8 mouse cellular contexts compared by ENCODE assay signal in the genomic region with DNA sequence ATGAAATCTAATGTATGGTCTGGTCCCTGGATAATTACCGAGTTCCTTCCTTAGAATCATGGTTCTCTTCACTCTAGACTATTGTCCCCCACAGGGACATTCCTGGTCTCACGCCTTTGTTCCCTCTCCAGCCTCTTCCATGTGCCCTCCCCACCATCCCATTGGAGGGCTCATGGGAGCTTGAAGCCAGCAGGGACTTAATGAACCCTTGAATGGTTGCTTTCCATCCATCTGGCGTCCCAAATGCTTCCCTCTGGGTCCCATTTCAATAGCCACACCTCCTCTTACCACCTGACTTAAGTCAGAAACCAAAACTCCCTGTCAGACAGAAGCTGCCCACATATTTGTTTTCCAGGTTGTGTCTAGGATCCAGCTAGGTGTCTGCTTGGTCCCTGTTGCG. TPM values are rescaled to one million over a fixed set of nuclear protein-coding genes. Genes with fewer than 3 reads are reported as not detected.
DNase-seq lines count a peak whose midpoint lies in the region; ATAC-seq and TF ChIP-seq lines count a peak whose summit lies in the region.

No protein-coding gene starts in this region.

- no peak for TF ChIP-seq CTCF in hindbrain, postnatal 0 days (IDR thresholded peaks at IDR 0.05; ENCODE audit: low read depth)

- no peak overlapping the region for H3K4me2 ChIP-seq in heart, embryonic 14.5 days (ENCODE audit: low read length)
- H3K4me2 ChIP-seq in midbrain, embryonic 11.5 days = no peak overlapping the region
- H3K4me2 ChIP-seq in hindbrain, postnatal 0 days (ENCODE audit: low read depth, low read length) = no peak overlapping the region
- H3K4me2 ChIP-seq in neural tube, embryonic 13.5 days = no peak overlapping the region

- H3K4me1 ChIP-seq in heart, embryonic 14.5 days (ENCODE audit: control insufficient read depth in 2 of 2, insufficient read depth in 2 of 2, low read length in 2 of 2) = peaks cover 25 to 42% of the 10 kb centered on the region in 2 experiments
- peaks cover 8% of the 10 kb centered on the region; the same call in 1 of the 2 replicates for H3K4me1 ChIP-seq in midbrain, embryonic 11.5 days (ENCODE audit: control insufficient read depth, insufficient read depth, low read length)
- peaks cover 29% of the 10 kb centered on the region for H3K4me1 ChIP-seq in midbrain, embryonic 10.5 days
- H3K4me1 ChIP-seq in hindbrain, postnatal 0 days (ENCODE audit: insufficient read depth, low read length) = peaks cover 12% of the 10 kb centered on the region; the same call in 1 of the 2 replicates
- peaks cover 59% of the 10 kb centered on the region for H3K4me1 ChIP-seq in neural tube, embryonic 13.5 days (replicated peaks)

- H3K9me3 ChIP-seq in heart, embryonic 14.5 days (ENCODE audit: control insufficient read depth, low read length) = no peaks in the 10 kb centered on the region
- H3K9me3 ChIP-seq in midbrain, embryonic 11.5 days (ENCODE audit: control insufficient read depth, low read length) = no peaks in the 10 kb centered on the region
- H3K9me3 ChIP-seq in midbrain, embryonic 10.5 days (replicated peaks) = no peaks in the 10 kb centered on the region
- H3K9me3 ChIP-seq in hindbrain, postnatal 0 days (ENCODE audit: low read length) = no peaks in the 10 kb centered on the region
- H3K9me3 ChIP-seq in neural tube, embryonic 13.5 days = no peaks in the 10 kb centered on the region

- intact Hi-C loops in heart, postnatal 14 days (cut with DNase I) = loop anchor here (1.0 to 10.0 kb wide), 4 partner anchors 61 to 185 kb away; a partner anchor contains a TSS

- WGBS in heart, embryonic 14.5 days = 55% methylated on average over 4 of the region's 4 CpGs
- 38% methylated on average over 4 of the region's 4 CpGs for WGBS in midbrain, embryonic 11.5 days
- 46% methylated on average over 4 of the region's 4 CpGs for WGBS in midbrain, embryonic 10.5 days
- WGBS in hindbrain, postnatal 0 days = 29% methylated on average over 4 of the region's 4 CpGs
- WGBS in neural tube, embryonic 13.5 days = 39% methylated on average over 4 of the region's 4 CpGs

- peaks cover 32% of the 10 kb centered on the region for H3K36me3 ChIP-seq in heart, embryonic 14.5 days (ENCODE audit: control insufficient read depth, insufficient read depth, low read length)
- H3K36me3 ChIP-seq in midbrain, embryonic 11.5 days (ENCODE audit: control insufficient read depth, insufficient read depth, low read length) = peaks cover 4% of the 10 kb centered on the region; the same call in 1 of the 2 replicates
- peaks cover 41% of the 10 kb centered on the region for H3K36me3 ChIP-seq in midbrain, embryonic 10.5 days
- H3K36me3 ChIP-seq in hindbrain, postnatal 0 days (ENCODE audit: insufficient read depth, low read length) = no peaks in the 10 kb centered on the region
- 0 out of 2 replicates have a peak, but pooled peaks cover 5% of the 10 kb centered on the region for H3K36me3 ChIP-seq in neural tube, embryonic 13.5 days

- DNase-seq in heart, postnatal 14 days = no peak
- DNase-seq in midbrain, embryonic 11.5 days (ENCODE audit: low spot score, missing footprints) = no peak
- no peak for DNase-seq in midbrain, embryonic 10.5 days (ENCODE audit: low spot score)
- DNase-seq in hindbrain, postnatal 0 days (ENCODE audit: low spot score) = peak; percentile 42
- no peak for DNase-seq in right cerebral cortex, adult 18-20 months
- DNase-seq in kidney, adult 9 months = no peak

- H3K27me3 ChIP-seq in heart, embryonic 14.5 days (ENCODE audit: control insufficient read depth, insufficient read depth, low read length) = no peaks in the 10 kb centered on the region
- H3K27me3 ChIP-seq in midbrain, embryonic 11.5 days (ENCODE audit: control insufficient read depth, insufficient read depth, low read length) = no peaks in the 10 kb centered on the region
- H3K27me3 ChIP-seq in midbrain, embryonic 10.5 days (ENCODE audit: low read depth, poor library complexity, severe bottlenecking) = no peaks in the 10 kb centered on the region
- H3K27me3 ChIP-seq in hindbrain, postnatal 0 days (ENCODE audit: insufficient read depth, low read length) = no peaks in the 10 kb centered on the region
- H3K27me3 ChIP-seq in neural tube, embryonic 13.5 days = no peaks in the 10 kb centered on the region

- peak overlapping the region; percentile 7; the same call in 1 of the 2 replicates for H3K9ac ChIP-seq in heart, embryonic 14.5 days (ENCODE audit: low read length)
- H3K9ac ChIP-seq in midbrain, embryonic 11.5 days (ENCODE audit: low read length) = no peak overlapping the region
- H3K9ac ChIP-seq in hindbrain, postnatal 0 days (replicated peaks; ENCODE audit: low read length) = no peak overlapping the region
- H3K9ac ChIP-seq in neural tube, embryonic 13.5 days = no peak overlapping the region

- peak overlapping the region in 1 of 2 experiments; percentile 72; a peak in 1 of 4 replicates for H3K27ac ChIP-seq in heart, embryonic 14.5 days (replicated peaks in 1 of 2; ENCODE audit: control insufficient read depth in 1 of 2, insufficient read depth in 1 of 2, low read depth in 2 of 2, low read length in 2 of 2)
- no peak overlapping the region for H3K27ac ChIP-seq in midbrain, embryonic 11.5 days (ENCODE audit: low read depth, low read length)
- H3K27ac ChIP-seq in midbrain, embryonic 10.5 days (replicated peaks) = no peak overlapping the region
- H3K27ac ChIP-seq in hindbrain, postnatal 0 days = no peak overlapping the region
- no peak overlapping the region; the same call in 1 of the 2 replicates for H3K27ac ChIP-seq in neural tube, embryonic 13.5 days (replicated peaks)

- ATAC-seq in heart, embryonic 14.5 days (ENCODE audit: insufficient number of reproducible peaks, insufficient read depth, low FRiP score, low read depth) = no peak
- peak; percentile 43 for ATAC-seq in midbrain, embryonic 11.5 days (ENCODE audit: low FRiP score)
- peak; percentile 39 for ATAC-seq in hindbrain, postnatal 0 days
- peak; percentile 33 for ATAC-seq in neural tube, embryonic 13.5 days (ENCODE audit: low read depth)

- no peak overlapping the region for H3K4me3 ChIP-seq in heart, embryonic 14.5 days (ENCODE audit: control insufficient read depth in 1 of 2, insufficient read depth in 1 of 2, low read depth in 1 of 2, low read length in 2 of 2)
- H3K4me3 ChIP-seq in midbrain, embryonic 11.5 days (ENCODE audit: low read depth, low read length) = no peak overlapping the region
- H3K4me3 ChIP-seq in midbrain, embryonic 10.5 days = no peak overlapping the region
- no peak overlapping the region for H3K4me3 ChIP-seq in hindbrain, postnatal 0 days (ENCODE audit: low read length)
- H3K4me3 ChIP-seq in neural tube, embryonic 13.5 days = no peak overlapping the region

RNA-seq across cellular contexts. Expression of a gene that starts 30.4 kb away (rescaled TPM):
- polyA plus RNA-seq in heart, embryonic 14.5 days (2014; fragmentation: Nextera tagmentation; extraction: Ambion mirVana) = 2.3 and 4.0 TPM in 2 replicates
- total RNA-seq in heart, postnatal 14 days (2021) = 1 to 10 TPM; 1.2 to 3.2 TPM
- 5.6 and 6.1 TPM in 2 replicates for polyA plus RNA-seq in midbrain, embryonic 11.5 days (2014; fragmentation: Nextera tagmentation; extraction: Ambion mirVana)
- 9.1 and 10.0 TPM in 2 replicates for polyA plus RNA-seq in midbrain, embryonic 10.5 days (2016; fragmentation: Nextera tagmentation; extraction: Ambion mirVana)
- 2.2 and 3.4 TPM in 2 replicates for total RNA-seq in hindbrain, postnatal 0 days (2014; rRNA removed)
- 3.2 and 3.4 TPM in 2 replicates for polyA plus RNA-seq in hindbrain, postnatal 0 days (2015; fragmentation: Nextera tagmentation; extraction: Ambion mirVana)
- polyA plus RNA-seq in neural tube, embryonic 13.5 days (2015; fragmentation: Nextera tagmentation; extraction: Ambion mirVana) = 1.9 and 2.5 TPM in 2 replicates
